Comparison of ENCODE assay signal across 14 mouse cellular contexts in the genomic region with DNA sequence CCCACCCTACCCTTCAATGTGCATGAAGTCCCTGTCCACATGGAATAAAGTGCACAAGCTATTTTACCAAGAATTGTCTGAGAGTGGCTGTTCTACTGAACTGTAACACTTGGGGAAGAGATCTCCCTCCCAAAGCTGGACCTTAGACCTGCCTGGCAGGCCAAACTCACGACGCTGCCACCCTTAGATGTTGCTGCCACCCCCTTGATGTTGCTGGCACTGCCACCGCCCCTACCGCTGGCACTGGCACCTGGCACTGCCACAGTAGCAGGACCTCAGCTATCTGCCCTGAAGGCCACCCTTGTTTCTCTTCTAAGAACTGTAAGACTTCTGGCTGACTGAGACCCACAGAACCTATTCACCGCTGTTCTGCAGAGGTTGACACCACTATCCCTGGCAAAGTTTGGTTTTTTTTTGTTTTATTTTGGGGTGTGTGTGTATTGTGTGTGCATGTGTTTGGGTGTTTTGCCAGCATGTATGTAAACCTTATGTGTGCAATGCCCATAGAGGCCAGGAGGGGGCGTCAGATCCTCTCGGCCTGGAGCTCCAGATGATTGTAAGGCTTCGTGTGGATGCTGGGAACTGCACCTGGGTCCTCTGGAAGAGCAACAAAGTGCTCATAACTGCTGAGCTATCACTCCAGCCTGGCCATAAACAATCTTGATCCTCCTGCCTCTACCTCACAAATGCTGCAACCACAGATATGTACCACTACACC. TPM values are rescaled to one million over a fixed set of nuclear protein-coding genes. Genes with fewer than 3 reads are reported as not detected.
DNase-seq lines count a peak whose midpoint lies in the region; ATAC-seq and TF ChIP-seq lines count a peak whose summit lies in the region.
"Had no signal": no experiment of that assay in that cellular context is flagged by ENCODE, and none has a peak within 500 bp of the region (broad histone marks: within the 10 kb centered on the region; RNA-seq: fewer than 3 reads in every experiment).

No protein-coding gene starts in this region.

- ATAC-seq in forebrain, postnatal 0 days = no peak
- ATAC-seq in forebrain, embryonic 16.5 days = no peak
- ATAC-seq in liver, embryonic 14.5 days (ENCODE audit: insufficient read depth) = no peak

- 89% methylated on average over 8 of the region's 8 CpGs for WGBS in forebrain, postnatal 0 days
- WGBS in forebrain, embryonic 16.5 days = 88% methylated on average over 8 of the region's 8 CpGs
- WGBS in liver, embryonic 14.5 days (ENCODE audit: insufficient replicate concordance) = 74% methylated on average over 8 of the region's 8 CpGs
- 88% methylated on average over 8 of the region's 8 CpGs for WGBS in bone marrow, adult 2 months
- WGBS in limb, embryonic 10.5 days = 85% methylated on average over 8 of the region's 8 CpGs

- no peak overlapping the region for H3K4me2 ChIP-seq in forebrain, postnatal 0 days (ENCODE audit: low read depth)
- H3K4me2 ChIP-seq in forebrain, embryonic 16.5 days (ENCODE audit: low read length) = no peak overlapping the region
- H3K4me2 ChIP-seq in liver, embryonic 14.5 days (ENCODE audit: low read depth) = no peak overlapping the region
- H3K4me2 ChIP-seq: embryonic facial prominence, embryonic 15.5 days; heart, embryonic 13.5 days; hindbrain, embryonic 14.5 days; limb, embryonic 12.5 days had no signal

- H3K36me3 ChIP-seq in forebrain, postnatal 0 days (ENCODE audit: insufficient read depth) = no peaks in the 10 kb centered on the region
- H3K36me3 ChIP-seq in forebrain, embryonic 16.5 days (ENCODE audit: control insufficient read depth, insufficient read depth) = no peaks in the 10 kb centered on the region
- no peaks in the 10 kb centered on the region for H3K36me3 ChIP-seq in liver, embryonic 14.5 days (replicated peaks; ENCODE audit: control insufficient read depth, insufficient read depth, low read depth)
- no peaks in the 10 kb centered on the region for H3K36me3 ChIP-seq in E14TG2a.4 (ENCODE audit: insufficient read depth, low read length)
- no peaks in the 10 kb centered on the region for H3K36me3 ChIP-seq in limb, embryonic 10.5 days
- H3K36me3 ChIP-seq: embryonic facial prominence, embryonic 15.5 days; heart, embryonic 13.5 days; limb, embryonic 12.5 days had no signal

- TF ChIP-seq EP300 in liver, embryonic 14.5 days (IDR thresholded peaks at IDR 0.05; ENCODE audit: low read depth) = no peak

- intact Hi-C loops in left cerebral cortex, postnatal 4 days (cut with DNase I) = no loop called here

- TF ChIP-seq CTCF in forebrain, postnatal 0 days (IDR thresholded peaks at IDR 0.05; ENCODE audit: low read depth) = 0 out of 2 replicates have a peak, but pooled peaks have one; percentile 4
- peak; percentile 66 for TF ChIP-seq CTCF in liver, embryonic 14.5 days (IDR thresholded peaks at IDR 0.05; ENCODE audit: low read depth)
- peak; percentile 57 for TF ChIP-seq CTCF in E14TG2a.4 (conservative IDR thresholded peaks at IDR 0.05; ENCODE audit: low read length)
- 0 out of 2 replicates have a peak, but pooled peaks have one; percentile 16 for TF ChIP-seq CTCF in bone marrow, adult 2 months (IDR thresholded peaks at IDR 0.05; ENCODE audit: control insufficient read depth, insufficient read depth, low read length)

- no peak for TF ChIP-seq POLR2A in bone marrow, adult 2 months (IDR thresholded peaks at IDR 0.05; ENCODE audit: borderline replicate concordance, control insufficient read depth, low read depth, low read length)

- 0 out of 2 replicates have a peak, but pooled peaks cover 3% of the 10 kb centered on the region for H3K4me1 ChIP-seq in forebrain, postnatal 0 days (ENCODE audit: insufficient read depth)
- H3K4me1 ChIP-seq in forebrain, embryonic 16.5 days (replicated peaks; ENCODE audit: control insufficient read depth, insufficient read depth, low read length) = 0 out of 2 replicates have a peak, but pooled peaks cover 4% of the 10 kb centered on the region
- no peaks in the 10 kb centered on the region for H3K4me1 ChIP-seq in liver, embryonic 14.5 days (replicated peaks; ENCODE audit: control insufficient read depth in 2 of 2, insufficient read depth in 2 of 2, low read length in 1 of 2)
- no peaks in the 10 kb centered on the region for H3K4me1 ChIP-seq in E14TG2a.4 (replicated peaks; ENCODE audit: low read depth, low read length)
- H3K4me1 ChIP-seq in bone marrow, adult 2 months (ENCODE audit: control insufficient read depth, insufficient read depth, low read length) = 0 out of 2 replicates have a peak, but pooled peaks cover 1% of the 10 kb centered on the region
- peaks cover 24% of the 10 kb centered on the region for H3K4me1 ChIP-seq in limb, embryonic 10.5 days

- H3K27me3 ChIP-seq in forebrain, postnatal 0 days (ENCODE audit: insufficient read depth, low read length) = no peaks in the 10 kb centered on the region
- no peaks in the 10 kb centered on the region for H3K27me3 ChIP-seq in forebrain, embryonic 16.5 days (replicated peaks; ENCODE audit: control insufficient read depth, insufficient read depth, low read length)
- H3K27me3 ChIP-seq in liver, embryonic 14.5 days (ENCODE audit: control insufficient read depth, insufficient read depth, low read length) = no peaks in the 10 kb centered on the region
- H3K27me3 ChIP-seq in E14TG2a.4 (ENCODE audit: insufficient read depth, low read length) = no peaks in the 10 kb centered on the region
- H3K27me3 ChIP-seq in limb, embryonic 10.5 days (ENCODE audit: low read depth, poor library complexity, severe bottlenecking) = no peaks in the 10 kb centered on the region
- H3K27me3 ChIP-seq: embryonic facial prominence, embryonic 15.5 days; heart, embryonic 13.5 days; limb, embryonic 12.5 days had no signal

- H3K27ac ChIP-seq in forebrain, postnatal 0 days (ENCODE audit: low read depth, low read length) = no peak overlapping the region
- no peak overlapping the region for H3K27ac ChIP-seq in forebrain, embryonic 16.5 days (ENCODE audit: low read length)
- no peak overlapping the region for H3K27ac ChIP-seq in liver, embryonic 14.5 days
- no peak overlapping the region for H3K27ac ChIP-seq in bone marrow, adult 2 months (ENCODE audit: control insufficient read depth, insufficient read depth, low read depth, low read length, poor library complexity)
- H3K27ac ChIP-seq in limb, embryonic 10.5 days = no peak overlapping the region
- H3K27ac ChIP-seq: embryonic facial prominence, embryonic 15.5 days; heart, embryonic 13.5 days; hindbrain, embryonic 14.5 days; limb, embryonic 12.5 days had no signal

- no peak overlapping the region for H3K4me3 ChIP-seq in forebrain, postnatal 0 days (ENCODE audit: low read depth, low read length)
- no peak overlapping the region for H3K4me3 ChIP-seq in forebrain, embryonic 16.5 days (replicated peaks; ENCODE audit: low read length)
- H3K4me3 ChIP-seq in liver, embryonic 14.5 days (ENCODE audit: insufficient read depth in 1 of 2, low read depth in 2 of 2, low read length in 2 of 2) = no peak overlapping the region
- H3K4me3 ChIP-seq in E14TG2a.4 (replicated peaks; ENCODE audit: low read length) = no peak overlapping the region
- H3K4me3 ChIP-seq in bone marrow, adult 2 months (replicated peaks; ENCODE audit: control insufficient read depth, low read depth, low read length) = no peak overlapping the region
- no peak overlapping the region for H3K4me3 ChIP-seq in limb, embryonic 10.5 days
- H3K4me3 ChIP-seq: embryonic facial prominence, embryonic 15.5 days; heart, embryonic 13.5 days; limb, embryonic 12.5 days had no signal

- H3K9ac ChIP-seq in forebrain, postnatal 0 days = no peak overlapping the region
- H3K9ac ChIP-seq in forebrain, embryonic 16.5 days (replicated peaks; ENCODE audit: low read depth, low read length) = no peak overlapping the region
- no peak overlapping the region for H3K9ac ChIP-seq in liver, embryonic 14.5 days (replicated peaks)
- H3K9ac ChIP-seq: embryonic facial prominence, embryonic 15.5 days; heart, embryonic 13.5 days; hindbrain, embryonic 14.5 days; limb, embryonic 12.5 days had no signal

- DNase-seq in forebrain, postnatal 0 days = no peak
- no peak for DNase-seq in liver, embryonic 14.5 days (ENCODE audit: low read depth in 3 of 3, low spot score in 3 of 3)
- no peak for DNase-seq in liver
- DNase-seq in left cerebral cortex, postnatal 4 days = no peak
- no peak for DNase-seq in limb, embryonic 10.5 days (ENCODE audit: low spot score)
- DNase-seq: lung, postnatal 4 days; thymus, postnatal 36 days had no signal

- no peaks in the 10 kb centered on the region for H3K9me3 ChIP-seq in forebrain, postnatal 0 days (ENCODE audit: low read length)
- no peaks in the 10 kb centered on the region for H3K9me3 ChIP-seq in forebrain, embryonic 16.5 days (ENCODE audit: control insufficient read depth, low read length)
- H3K9me3 ChIP-seq in liver, embryonic 14.5 days (ENCODE audit: control insufficient read depth, low read length) = no peaks in the 10 kb centered on the region
- H3K9me3 ChIP-seq in E14TG2a.4 (ENCODE audit: low read length) = no peaks in the 10 kb centered on the region
- no peaks in the 10 kb centered on the region for H3K9me3 ChIP-seq in limb, embryonic 10.5 days (replicated peaks)
- H3K9me3 ChIP-seq: embryonic facial prominence, embryonic 15.5 days; heart, embryonic 13.5 days; limb, embryonic 12.5 days had no signal

RNA-seq across cellular contexts. Expression of a gene that starts 19.1 kb away (rescaled TPM):
- 58.2 and 67.9 TPM in 2 replicates for total RNA-seq in forebrain, postnatal 0 days (2014; rRNA removed)
- polyA plus RNA-seq in forebrain, postnatal 0 days (2015; fragmentation: Nextera tagmentation; extraction: Ambion mirVana) = 132 and 165 TPM in 2 replicates
- 120 and 128 TPM in 2 replicates for polyA plus RNA-seq in forebrain, embryonic 16.5 days (2015; fragmentation: Nextera tagmentation; extraction: Ambion mirVana)
- 9.8 and 14.7 TPM in 2 replicates for polyA plus RNA-seq in liver, embryonic 14.5 days (2012; rRNA removed)
- 6.4 and 6.9 TPM in 2 replicates for polyA plus RNA-seq in liver, embryonic 14.5 days (2014; fragmentation: Nextera tagmentation; extraction: Ambion mirVana)
- polyA plus RNA-seq in bone marrow, adult 2 months (2011; ENCODE audit: insufficient read depth, insufficient read length, low replicate concordance, missing spikeins) = 14.6 and 24.0 TPM in 2 replicates
- total RNA-seq in left cerebral cortex, postnatal 4 days (2021) = 100 to 1,000 TPM; 140 to 147 TPM
- 43.0 and 47.9 TPM in 2 replicates for polyA plus RNA-seq in limb, embryonic 10.5 days (2016; fragmentation: Nextera tagmentation; extraction: Ambion mirVana)

RNA-seq across cellular contexts. Expression of a gene that starts 39.2 kb away (rescaled TPM):
- 10.1 and 11.8 TPM in 2 replicates for total RNA-seq in forebrain, postnatal 0 days (2014; rRNA removed)
- polyA plus RNA-seq in forebrain, postnatal 0 days (2015; fragmentation: Nextera tagmentation; extraction: Ambion mirVana) = 3.5 and 5.5 TPM in 2 replicates
- polyA plus RNA-seq in forebrain, embryonic 16.5 days (2015; fragmentation: Nextera tagmentation; extraction: Ambion mirVana) = 10.3 and 11.4 TPM in 2 replicates
- polyA plus RNA-seq in liver, embryonic 14.5 days (2012; rRNA removed) = 23.0 and 30.3 TPM in 2 replicates
- polyA plus RNA-seq in liver, embryonic 14.5 days (2014; fragmentation: Nextera tagmentation; extraction: Ambion mirVana) = 20.9 and 23.1 TPM in 2 replicates
- 11.5 and 16.2 TPM in 2 replicates for polyA plus RNA-seq in bone marrow, adult 2 months (2011; ENCODE audit: insufficient read depth, insufficient read length, low replicate concordance, missing spikeins)
- 10 to 100 TPM; 14.5 to 15.5 TPM for total RNA-seq in left cerebral cortex, postnatal 4 days (2021)
- polyA plus RNA-seq in limb, embryonic 10.5 days (2016; fragmentation: Nextera tagmentation; extraction: Ambion mirVana) = 36.9 and 39.7 TPM in 2 replicates

RNA-seq across cellular contexts. Expression of a gene that starts 39.8 kb away (rescaled TPM):
- 35.7 and 43.4 TPM in 2 replicates for total RNA-seq in forebrain, postnatal 0 days (2014; rRNA removed)
- 33.5 and 40.0 TPM in 2 replicates for polyA plus RNA-seq in forebrain, postnatal 0 days (2015; fragmentation: Nextera tagmentation; extraction: Ambion mirVana)
- polyA plus RNA-seq in forebrain, embryonic 16.5 days (2015; fragmentation: Nextera tagmentation; extraction: Ambion mirVana) = 51.9 and 52.4 TPM in 2 replicates
- polyA plus RNA-seq in liver, embryonic 14.5 days (2012; rRNA removed) = 5.4 and 9.6 TPM in 2 replicates
- 28.9 and 30.5 TPM in 2 replicates for polyA plus RNA-seq in liver, embryonic 14.5 days (2014; fragmentation: Nextera tagmentation; extraction: Ambion mirVana)
- 15.7 and 33.7 TPM in 2 replicates for polyA plus RNA-seq in bone marrow, adult 2 months (2011; ENCODE audit: insufficient read depth, insufficient read length, low replicate concordance, missing spikeins)
- 10 to 100 TPM; 31.8 to 33.9 TPM for total RNA-seq in left cerebral cortex, postnatal 4 days (2021)
- 75.6 and 85.8 TPM in 2 replicates for polyA plus RNA-seq in limb, embryonic 10.5 days (2016; fragmentation: Nextera tagmentation; extraction: Ambion mirVana)

Comparison
In these comparisons a context has a peak if more than half of its experiments do, and no peak if none do; other contexts are left out.
1. CTCF ChIP-seq: peak in every context shown above with its lines; median percentile 66 in liver, embryonic 14.5 days; 57 in E14TG2a.4; 16 in bone marrow, adult 2 months; 4 in forebrain, postnatal 0 days.